Mouse (Mus musculus): ENCODE results near the gene Apbb2.

Apbb2 gene

DNA sequence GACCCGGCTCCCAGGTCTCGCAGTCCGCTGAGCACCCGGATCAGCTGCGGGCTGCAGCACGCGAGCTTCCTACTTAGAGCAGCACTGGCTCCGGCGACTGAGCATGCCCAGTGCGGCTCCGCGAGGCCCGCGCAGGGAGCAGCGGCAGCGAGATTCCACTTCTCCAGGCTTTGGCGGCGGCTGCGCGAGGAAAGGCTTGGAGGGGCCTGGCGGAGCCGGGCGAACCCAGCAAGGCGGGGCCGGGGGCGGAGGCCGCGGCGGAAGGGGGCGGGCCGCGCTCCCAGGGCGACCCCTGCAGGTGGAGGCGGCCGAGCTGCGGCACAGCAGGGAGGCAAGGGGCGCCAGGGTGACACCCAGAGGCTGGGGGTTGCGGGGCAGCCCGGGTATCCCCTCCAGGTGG lies at the start of gene Apbb2:
Apbb2 (minus strand) TSS at position 188 of the 400 bp plus-strand sequence.
- DNase-seq, result peak; percentile 68 to 82

GRCm38 (mm10) chr5:66654220-66654619 lies 35.6 kb upstream of the Apbb2 start:
- no peak for DNase-seq

- no peak for DNase-seq
Observed at GRCm38 (mm10) chr5:66647504-66647903, 28.9 kb upstream of the Apbb2 start.

DNA sequence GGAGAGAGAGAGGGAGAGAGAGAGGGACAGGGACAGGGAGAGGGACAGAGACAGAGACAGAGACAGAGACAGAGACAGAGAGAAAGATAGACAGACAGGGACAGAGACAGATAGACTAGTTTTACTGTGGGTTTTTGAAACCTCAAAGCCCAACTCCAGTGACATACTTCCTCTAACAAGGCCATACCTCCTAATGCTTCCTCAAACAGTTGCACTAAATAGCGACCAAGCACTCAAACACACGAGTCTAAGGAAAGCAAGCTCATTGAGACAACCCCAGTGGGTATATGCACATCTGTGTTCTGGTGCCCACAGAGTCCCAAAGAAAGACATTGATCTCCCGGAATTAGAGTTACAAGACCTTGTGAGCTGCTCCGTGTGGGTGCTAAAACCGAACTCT lies 24.7 kb upstream of the Apbb2 start:
- no peak for DNase-seq

- no peak for DNase-seq
Observed at GRCm38 (mm10) chr5:66642156-66642555, 23.6 kb upstream of the Apbb2 start.

- DNase-seq, result no peak
Observed at GRCm38 (mm10) chr5:66635459-66636079, 17.0 kb upstream of the Apbb2 start.

GRCm38 (mm10) chr5:66627805-66628204 lies 9.2 kb upstream of the Apbb2 start:
- no peak for DNase-seq

DNA sequence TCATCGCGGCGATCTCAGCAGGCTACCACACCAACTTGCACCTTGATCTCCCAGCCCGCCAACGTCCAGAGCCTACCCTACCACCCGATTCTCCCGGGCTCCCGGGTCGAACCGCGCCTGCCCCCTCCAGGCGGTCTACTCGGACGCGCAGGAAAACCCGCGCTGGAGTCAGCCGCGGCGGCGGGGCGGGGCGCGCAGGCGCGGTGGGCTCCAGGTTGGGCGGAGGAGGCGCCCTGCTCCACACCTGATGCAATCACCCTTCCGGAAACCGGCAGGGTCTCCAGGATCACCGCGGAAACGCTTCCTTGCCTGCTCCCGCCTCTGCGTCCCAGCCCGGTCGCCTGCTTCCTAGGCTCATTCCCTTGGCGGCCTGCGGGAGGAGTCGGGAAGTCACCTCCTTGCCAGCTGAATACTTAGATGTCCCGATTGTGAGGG lies 1.6 kb upstream of the Apbb2 start:
- DNase-seq, result peak; percentile 26 to 55

DNA sequence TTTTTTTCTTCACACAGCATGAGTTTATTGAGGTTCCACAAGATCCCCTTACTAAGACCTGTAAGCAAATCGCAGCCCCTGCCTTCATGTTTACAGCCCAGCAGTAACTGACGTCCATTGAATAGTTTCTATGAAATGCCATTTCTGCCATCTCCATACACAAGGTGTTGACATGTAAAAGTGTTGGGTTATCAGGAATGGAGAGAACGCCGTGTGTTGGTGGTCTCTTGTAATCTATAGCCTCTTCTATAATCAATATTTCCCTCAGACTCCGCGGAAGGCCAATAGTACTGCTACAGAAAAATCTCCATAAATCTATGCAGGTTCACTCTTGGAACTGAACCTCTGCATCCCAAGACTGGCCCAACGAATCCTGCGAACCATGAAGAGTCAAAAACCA lies 1.1 kb upstream of the Apbb2 start:
- no peak for DNase-seq

DNA sequence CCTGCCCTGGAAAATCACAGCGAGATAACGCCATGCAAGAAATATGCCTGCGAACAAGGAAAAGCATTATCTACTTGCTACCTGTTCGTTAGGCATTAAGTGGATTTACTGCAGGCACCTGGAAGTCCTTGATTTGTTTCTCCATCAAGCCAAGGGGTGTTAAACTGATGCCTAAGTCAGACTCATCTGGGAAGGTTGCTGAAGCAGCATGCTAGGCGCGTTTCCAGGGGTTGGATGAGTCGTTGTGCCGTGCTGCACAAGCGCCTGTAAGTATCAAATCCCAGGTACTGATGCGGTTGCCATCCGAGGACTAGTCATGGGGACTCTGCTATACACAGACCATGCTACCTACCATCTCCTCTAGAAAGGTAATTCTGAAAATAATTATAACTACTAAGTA lies 611 bp upstream of the Apbb2 start:
- DNase-seq, result no peak

GRCm38 (mm10) chr5:66617921-66618460 lies 593 bp downstream of the Apbb2 start:
- no peak for DNase-seq

DNA sequence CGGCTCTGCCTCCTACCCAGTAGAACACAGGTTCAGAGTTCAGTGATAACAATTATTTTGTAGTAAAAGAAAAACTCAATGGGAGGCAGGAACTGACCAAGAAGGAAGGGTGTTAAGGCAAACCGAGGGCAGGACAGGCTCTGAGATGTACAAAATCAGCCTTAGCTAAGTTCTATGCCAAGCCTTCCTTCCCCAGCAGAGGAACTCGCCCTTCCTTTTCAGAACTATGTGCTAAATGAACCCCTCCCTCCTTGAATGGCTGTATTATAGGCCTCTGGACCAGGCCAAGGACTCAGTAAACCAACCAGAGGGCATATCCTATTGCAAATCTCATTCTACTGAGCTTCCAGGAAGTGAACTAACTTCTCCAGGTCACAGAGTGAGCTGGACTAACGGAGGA lies 3.6 kb downstream of the Apbb2 start:
- no peak for DNase-seq

- DNase-seq, result no peak
Observed at GRCm38 (mm10) chr5:66613725-66614124, 4.9 kb downstream of the Apbb2 start.

DNA sequence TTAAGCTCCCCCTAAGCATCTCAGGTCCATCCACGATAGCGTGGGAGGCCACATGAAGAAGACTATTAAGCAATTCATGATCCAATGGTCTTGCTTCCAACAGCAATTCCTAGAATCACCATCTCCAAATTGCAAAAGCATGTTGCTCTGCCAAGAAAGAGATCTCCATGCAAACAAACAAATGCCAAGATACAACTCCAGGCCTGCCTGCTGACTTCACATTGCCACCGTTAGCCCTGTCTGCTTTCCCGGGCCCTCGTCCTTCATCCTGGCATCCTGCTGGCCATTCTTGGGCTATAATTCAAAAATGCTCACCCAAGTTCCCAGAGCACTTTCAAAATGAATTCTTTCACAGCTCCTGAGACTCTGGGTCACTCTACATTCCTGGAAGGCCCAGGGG lies 5.6 kb downstream of the Apbb2 start:
- DNase-seq, result no peak

DNA sequence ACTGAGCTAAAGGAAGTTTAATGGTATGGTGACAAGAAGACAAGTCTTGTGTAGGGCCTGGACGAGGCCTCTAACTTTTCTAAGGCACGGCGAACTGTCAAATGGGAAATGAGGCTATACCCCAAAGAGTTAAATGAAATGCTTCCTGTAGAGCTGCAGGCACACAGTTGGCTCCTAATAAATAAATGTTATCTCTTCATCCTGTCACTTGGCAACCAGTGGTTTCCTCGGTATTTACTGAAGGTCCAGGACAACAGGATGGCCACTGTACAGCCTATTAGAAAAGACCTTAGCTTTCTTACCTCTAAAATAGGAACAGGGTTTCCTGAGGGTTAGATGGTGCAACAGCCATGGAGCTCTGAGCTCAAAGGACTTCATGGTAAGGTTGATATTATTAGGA lies 6.7 kb downstream of the Apbb2 start:
- no peak for DNase-seq

GRCm38 (mm10) chr5:66611361-66611760 lies 7.2 kb downstream of the Apbb2 start:
- no peak for DNase-seq

DNA sequence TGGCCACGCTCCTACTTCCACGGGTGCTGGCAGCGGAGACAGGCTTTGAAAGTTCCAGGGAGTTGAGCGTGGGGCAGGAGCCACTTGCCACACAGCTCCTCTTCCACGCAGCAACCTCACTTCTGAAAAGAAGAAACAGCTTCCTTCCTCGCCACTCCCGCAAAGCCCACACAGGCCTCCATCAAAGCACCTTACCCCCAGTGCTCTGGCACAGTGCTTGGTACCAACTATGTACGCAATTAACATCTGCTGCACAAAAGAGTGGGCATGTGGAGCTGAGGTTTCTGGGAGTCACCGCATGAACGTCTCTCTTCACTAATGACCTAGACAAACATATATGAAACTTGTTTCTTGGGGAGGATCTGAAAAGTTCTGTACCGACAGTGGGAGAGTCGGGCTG lies 8.3 kb downstream of the Apbb2 start:
- no peak for DNase-seq

DNA sequence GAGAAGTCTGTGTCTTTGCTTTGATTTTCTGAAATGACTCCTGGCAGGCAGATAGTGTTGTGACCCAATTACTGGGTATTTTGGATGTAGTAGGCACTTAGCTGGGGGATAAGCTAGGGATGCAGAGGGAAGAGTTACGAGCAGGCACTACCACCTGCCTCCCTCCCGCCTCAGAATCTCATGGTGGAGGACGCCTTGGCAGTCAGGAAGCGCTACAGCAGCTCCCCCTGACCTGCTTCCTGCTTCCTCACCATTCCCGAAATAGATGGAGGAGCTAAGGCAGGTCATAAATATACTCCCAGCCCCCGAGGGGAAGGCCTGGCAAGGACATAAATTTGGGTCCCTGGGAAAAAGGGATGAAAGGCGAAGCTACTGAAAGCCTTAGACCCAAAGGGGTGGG lies 9.3 kb downstream of the Apbb2 start:
- DNase-seq, result no peak

GRCm38 (mm10) chr5:66607801-66608200 lies 10.8 kb downstream of the Apbb2 start:
- no peak for DNase-seq

DNA sequence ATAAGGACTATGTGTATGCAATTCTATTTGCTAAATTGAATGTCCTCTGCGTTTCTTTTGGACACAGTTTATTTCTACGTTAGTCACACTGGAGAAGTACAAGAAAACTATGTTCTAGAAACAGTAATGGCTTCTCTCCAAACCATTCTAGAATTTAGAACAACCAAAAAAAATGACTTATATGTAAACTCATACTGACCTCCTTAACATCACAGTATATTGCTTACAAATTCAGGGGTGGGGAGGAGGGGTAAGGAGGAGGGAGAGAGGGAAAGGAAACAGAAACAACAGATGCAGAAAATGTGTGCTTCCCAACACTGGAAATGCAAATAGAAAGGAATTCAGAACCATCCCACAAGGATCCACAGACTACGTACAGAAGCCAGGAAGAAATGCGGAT lies 11.4 kb downstream of the Apbb2 start:
- DNase-seq, result no peak

GRCm38 (mm10) chr5:66605636-66606035 lies 12.9 kb downstream of the Apbb2 start:
- no peak for DNase-seq

- DNase-seq, result no peak
Observed at GRCm38 (mm10) chr5:66604423-66604822, 14.2 kb downstream of the Apbb2 start.

DNA sequence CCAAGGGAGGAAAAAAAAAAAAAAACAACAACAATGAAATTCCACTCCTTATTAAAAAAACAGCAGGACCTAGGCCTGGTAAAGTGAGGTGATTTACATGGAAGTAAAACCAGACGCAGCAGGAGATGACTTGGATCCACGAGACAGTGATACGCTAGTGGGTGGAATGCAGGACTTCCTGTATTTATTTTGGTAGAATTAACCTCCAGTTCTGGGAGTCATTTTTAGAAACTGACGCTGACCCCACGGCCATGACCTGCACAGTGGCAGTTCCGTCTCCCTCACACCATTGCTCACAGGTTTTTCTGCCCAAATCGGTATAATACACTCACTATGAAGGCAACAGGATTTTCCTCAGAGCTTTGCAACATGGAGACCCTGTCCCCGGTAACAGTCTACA lies 14.8 kb downstream of the Apbb2 start:
- no peak for DNase-seq

DNA sequence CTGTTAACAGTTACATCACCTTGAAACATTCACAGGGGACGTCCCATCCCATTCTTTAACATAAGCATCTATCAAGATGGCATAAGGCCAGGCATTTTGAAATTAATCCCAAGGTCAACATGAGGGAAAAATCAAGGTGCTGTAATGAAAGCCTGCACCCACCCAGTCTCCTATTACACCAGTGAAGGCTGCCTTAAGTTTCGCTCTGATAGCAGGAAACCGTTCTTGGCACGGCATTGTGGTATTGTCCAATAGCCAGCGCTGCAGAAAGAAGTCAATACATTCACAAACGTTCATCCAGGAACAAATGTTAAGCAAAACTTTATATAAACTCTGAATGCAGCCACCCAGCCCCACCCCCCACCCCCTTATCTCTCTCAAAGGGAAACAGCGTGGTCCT lies 15.4 kb downstream of the Apbb2 start:
- DNase-seq, result no peak

DNA sequence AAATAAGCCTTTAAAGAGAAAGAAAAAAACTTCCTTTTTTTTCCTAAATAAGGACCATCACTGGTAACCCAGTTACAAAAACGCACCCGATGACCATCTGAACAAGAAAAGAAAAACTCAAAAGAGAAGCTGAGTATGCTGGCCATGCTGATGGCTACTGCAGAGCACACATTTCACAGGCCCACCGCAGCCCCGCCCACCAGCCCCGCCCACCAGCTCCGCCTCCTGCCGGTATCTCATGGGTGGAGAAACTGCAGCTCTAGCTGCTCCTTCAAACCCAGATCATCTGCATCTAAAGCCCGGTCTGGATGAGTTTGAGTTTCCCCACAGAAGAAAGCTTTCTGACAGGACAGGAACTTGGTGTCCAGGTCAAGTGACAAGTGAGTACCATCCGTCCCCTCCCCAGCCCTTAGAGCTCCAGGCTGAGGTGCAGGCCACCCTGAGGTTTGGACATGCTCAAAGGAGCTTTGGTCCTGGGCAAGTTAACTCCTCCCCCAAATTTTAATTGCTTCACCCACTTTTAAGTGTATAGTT lies 16.2 kb downstream of the Apbb2 start:
- peak in 1 of 2 experiments; percentile 14 for DNase-seq
